Mouse (Mus musculus) gastrocnemius, postnatal 36 days (tissue): ENCODE results near the gene Nat10. TPM values are rescaled to one million over a fixed set of nuclear protein-coding genes. Genes with fewer than 3 reads are reported as not detected.

Experiments used
- DNase-seq, 2 experiments: peaks; one replicate each; pipeline ENCODE4 v3.0.0; 2022
- intact Hi-C: fragments of 180-260 bp; cut with DNase I; formaldehyde crosslinking; loops from one replicate; pipeline ENCODE4 v1.15.1; 2025
- total RNA-seq, 2 experiments: library from RNA; stranded (reverse); gene quantifications; 2 replicates each; pipeline ENCODE4 v1.2.3; 2021

The Nat10 gene
- total RNA-seq, 2 experiments from 2014 or later: 12.4 to 17.7 TPM

- no peak for DNase-seq
- intact Hi-C loops: no loop called here
These were observed 87.5 kb downstream of the Nat10 start for GRCm38 (mm10) chr2:103673609-103674008.

GRCm38 (mm10) chr2:103672573-103673119 is 88.4 kb downstream of the Nat10 start:
- intact Hi-C loops: no loop called here
- no peak for DNase-seq

Other genes with a start within 250 kb of the Nat10 start
- gene Abtb2, start 195.0 kb downstream of the Nat10 start, total RNA-seq: 1 to 10 TPM; 6.3 to 6.7 TPM
- gene Caprin1, start 36.4 kb upstream of the Nat10 start, total RNA-seq: 10 to 100 TPM; 91.5 to 99.0 TPM
- 1 to 10 TPM; 5.3 to 5.4 TPM for gene Lmo2, start 196.7 kb upstream of the Nat10 start, total RNA-seq